Mouse (Mus musculus): ENCODE data around the gene Txndc2. TPM values are rescaled to one million over a fixed set of nuclear protein-coding genes. Genes with fewer than 3 reads are reported as not detected.
A peak's percentile ranks its signal among the peaks of the same experiment; 100 is the strongest.

Txndc2 gene
- polyA plus RNA-seq, 1 experiment from 2014 or later = 0.24 TPM

DNA sequence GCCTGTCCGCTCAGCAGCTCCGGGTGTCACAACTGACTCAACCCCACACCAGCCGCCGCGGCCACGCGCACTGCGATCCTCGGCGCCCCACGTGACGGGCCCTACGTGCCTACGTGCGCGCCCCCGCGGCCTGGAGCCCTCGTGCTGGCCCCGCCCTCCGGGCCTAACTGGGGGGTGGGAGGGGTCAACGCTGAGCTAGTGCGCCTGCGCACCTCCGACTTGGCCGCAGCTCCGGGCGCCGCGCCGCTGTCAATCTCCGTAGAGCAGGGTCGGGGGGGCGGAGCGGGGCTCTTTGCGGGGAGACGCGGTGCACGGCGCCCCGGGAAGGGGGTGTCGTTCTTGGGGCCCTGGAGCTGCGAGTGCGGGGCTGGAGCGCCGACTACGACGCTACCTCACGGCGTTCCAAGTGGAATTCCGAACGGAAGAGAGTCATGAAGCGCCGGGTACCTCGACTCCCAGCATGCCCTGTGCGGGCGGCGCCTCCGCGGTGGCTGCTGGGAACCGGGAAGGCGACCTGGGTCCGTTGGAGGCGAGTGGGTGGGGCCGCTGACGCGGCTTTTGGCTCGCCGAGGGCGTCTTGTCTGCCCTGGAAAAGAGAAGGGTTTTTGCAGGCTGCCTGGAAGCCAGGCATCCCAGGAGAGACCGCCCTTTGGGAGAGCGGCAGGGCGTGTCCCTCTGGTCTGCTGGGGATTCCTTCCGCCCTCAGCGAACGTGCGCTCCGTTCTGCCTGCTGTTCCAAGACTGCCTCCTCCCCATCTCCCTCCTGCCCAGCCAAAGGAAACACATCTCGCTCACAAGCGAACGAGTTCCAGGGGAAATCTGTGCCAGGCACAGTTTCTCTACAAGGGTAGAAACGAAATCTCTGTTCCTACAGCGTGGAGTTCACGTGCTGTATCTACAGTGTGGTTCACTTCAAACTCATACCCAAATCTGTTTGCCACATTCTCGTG, 28.2 kb downstream of the Txndc2 start, which contains the start of gene Vapa:
Gene Vapa, minus strand, starts transcription at position 93 of the 950 bp plus-strand sequence.
- Histone ChIP-seq H3K36me3 (ENCODE audit: control insufficient read depth, insufficient read depth, low read length) (no peaks in the 10 kb centered on the region), H3K4me3 (ENCODE audit: low read depth, low read length) (peak within 1 kb of the TSS; percentile 98), H3K27ac (ENCODE audit: low read depth, low read length) (peak within 1 kb of the TSS; percentile 97), H3K4me2 (ENCODE audit: low read depth, low read length, severe bottlenecking) (peak within 1 kb of the TSS; percentile 62), H3K9me3 (ENCODE audit: control insufficient read depth, low read length) (no peaks in the 10 kb centered on the region), H3K4me1 (replicated peaks; ENCODE audit: control insufficient read depth, insufficient read depth, low read length) (no peaks in the 10 kb centered on the region; the same call in 1 of the 2 replicates), H3K9ac (ENCODE audit: low read length) (peak within 1 kb of the TSS; percentile 96), H3K27me3 (ENCODE audit: control insufficient read depth, insufficient read depth, low read length) (no peaks in the 10 kb centered on the region)
- under 1% methylated on average over 69 of the region's 85 CpGs for WGBS
- ATAC-seq (replicated peaks; ENCODE audit: low FRiP score) (peak; percentile 93), DNase-seq (ENCODE audit: low spot score) (peak; percentile 99)

DNA sequence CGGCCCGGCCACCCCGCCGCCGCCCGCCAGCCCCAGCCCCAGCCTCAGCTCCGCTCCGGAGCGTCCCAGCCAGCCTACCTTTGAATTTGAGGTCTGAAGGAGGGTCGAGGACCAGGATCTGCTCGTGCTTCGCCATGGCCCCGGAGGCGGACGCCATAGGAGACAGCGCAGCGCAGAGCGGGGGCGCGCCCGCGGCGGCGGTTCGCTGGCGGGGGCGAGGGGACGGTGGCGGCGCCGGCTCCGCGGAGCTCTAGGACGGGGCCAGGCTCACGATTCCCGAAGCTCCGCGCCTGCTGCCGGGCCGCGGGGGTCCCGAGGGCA, 28.9 kb downstream of the Txndc2 start:
- Histone ChIP-seq H3K27ac (ENCODE audit: low read depth, low read length) (peak overlapping the region; percentile 97), H3K9me3 (ENCODE audit: control insufficient read depth, low read length) (no peaks in the 10 kb centered on the region), H3K4me3 (ENCODE audit: low read depth, low read length) (peak overlapping the region; percentile 98), H3K27me3 (ENCODE audit: control insufficient read depth, insufficient read depth, low read length) (no peaks in the 10 kb centered on the region), H3K9ac (ENCODE audit: low read length) (peak overlapping the region; percentile 96), H3K4me2 (ENCODE audit: low read depth, low read length, severe bottlenecking) (peak overlapping the region; percentile 21; the same call in 1 of the 2 replicates), H3K36me3 (ENCODE audit: control insufficient read depth, insufficient read depth, low read length) (no peaks in the 10 kb centered on the region), H3K4me1 (replicated peaks; ENCODE audit: control insufficient read depth, insufficient read depth, low read length) (peaks cover 3% of the 10 kb centered on the region; the same call in 1 of the 2 replicates)
- ATAC-seq (replicated peaks; ENCODE audit: low FRiP score) (peak; percentile 72), DNase-seq (ENCODE audit: low spot score) (no peak)
- 1% methylated on average over 28 of the region's 42 CpGs for WGBS

DNA sequence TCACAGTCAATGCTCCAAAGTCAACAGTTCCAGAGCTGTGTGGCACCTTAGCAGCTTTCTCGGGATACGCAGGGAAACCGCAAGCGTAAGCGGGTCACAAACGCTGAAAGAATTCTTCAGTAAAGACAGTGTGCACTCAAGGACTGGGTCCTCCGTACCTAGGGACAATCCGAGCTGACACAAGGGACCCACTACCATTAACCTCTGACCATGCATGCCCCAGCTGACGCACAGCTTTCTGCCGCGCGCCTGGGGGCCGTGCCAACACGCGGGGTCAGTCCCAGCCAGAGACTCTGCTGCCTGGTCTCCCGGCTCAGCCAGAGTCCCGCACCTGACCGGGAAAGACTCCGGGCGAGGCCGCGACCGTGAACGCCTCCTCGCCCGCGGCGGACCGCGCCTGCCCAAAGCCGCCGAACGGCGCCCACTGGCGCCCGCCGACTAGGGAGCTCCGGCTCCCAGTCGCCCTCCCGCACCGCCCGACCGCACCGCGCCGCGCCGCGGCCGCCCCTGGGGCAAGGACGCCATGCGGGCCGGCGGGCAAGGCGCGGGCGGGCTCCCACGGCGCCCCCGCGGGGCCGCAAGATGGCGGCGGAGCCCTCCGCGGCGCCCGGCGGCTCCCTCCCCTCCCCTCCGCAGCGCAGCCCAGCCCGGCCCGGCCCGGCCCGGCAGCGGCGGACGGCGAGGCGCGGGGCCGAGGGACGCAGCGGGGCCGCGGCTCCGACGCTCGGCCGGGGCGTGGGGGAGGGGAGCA, 29.4 kb downstream of the Txndc2 start:
- DNase-seq (ENCODE audit: low spot score) (peak; percentile 80), ATAC-seq (replicated peaks; ENCODE audit: low FRiP score) (peak; percentile 56)
- Histone ChIP-seq H3K4me3 (ENCODE audit: low read depth, low read length) (peak overlapping the region; percentile 98), H3K9me3 (ENCODE audit: control insufficient read depth, low read length) (no peaks in the 10 kb centered on the region), H3K27ac (ENCODE audit: low read depth, low read length) (peak overlapping the region; percentile 97), H3K27me3 (ENCODE audit: control insufficient read depth, insufficient read depth, low read length) (no peaks in the 10 kb centered on the region), H3K4me2 (ENCODE audit: low read depth, low read length, severe bottlenecking) (peak overlapping the region; percentile 54), H3K4me1 (replicated peaks; ENCODE audit: control insufficient read depth, insufficient read depth, low read length) (peaks cover 6% of the 10 kb centered on the region; the same call in 1 of the 2 replicates), H3K36me3 (ENCODE audit: control insufficient read depth, insufficient read depth, low read length) (no peaks in the 10 kb centered on the region), H3K9ac (ENCODE audit: low read length) (peak overlapping the region; percentile 96)
- WGBS = under 1% methylated on average over 68 of the region's 91 CpGs

DNA sequence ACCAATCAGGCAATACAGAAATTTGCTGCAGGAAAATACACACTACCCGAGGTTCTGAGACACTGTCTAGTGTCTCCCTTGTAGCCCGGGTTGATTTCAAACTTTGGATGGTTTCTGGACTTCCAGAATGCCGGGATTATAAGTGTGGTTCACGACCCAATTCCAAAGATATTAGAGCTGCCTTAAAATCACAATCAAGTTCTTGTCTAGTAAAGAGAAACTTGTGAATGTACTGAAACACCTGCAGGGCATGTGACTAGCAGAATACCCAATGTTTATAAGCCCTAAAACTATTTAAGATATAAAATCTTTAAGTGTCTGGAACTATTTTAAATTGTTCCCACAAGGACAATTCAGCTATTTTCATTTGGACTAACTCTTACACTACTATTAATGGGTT, 30.2 kb downstream of the Txndc2 start:
- Histone ChIP-seq H3K9me3 (ENCODE audit: control insufficient read depth, low read length) (no peaks in the 10 kb centered on the region), H3K27me3 (ENCODE audit: control insufficient read depth, insufficient read depth, low read length) (no peaks in the 10 kb centered on the region), H3K36me3 (ENCODE audit: control insufficient read depth, insufficient read depth, low read length) (no peaks in the 10 kb centered on the region), H3K27ac (ENCODE audit: low read depth, low read length) (no peak overlapping the region), H3K4me2 (ENCODE audit: low read depth, low read length, severe bottlenecking) (peak overlapping the region; percentile 54), H3K4me3 (ENCODE audit: low read depth, low read length) (peak overlapping the region; percentile 98), H3K9ac (ENCODE audit: low read length) (peak overlapping the region; percentile 37), H3K4me1 (replicated peaks; ENCODE audit: control insufficient read depth, insufficient read depth, low read length) (peaks cover 6% of the 10 kb centered on the region; the same call in 1 of the 2 replicates)
- WGBS = 10% methylated on average over 4 of the region's 4 CpGs
- ATAC-seq (replicated peaks; ENCODE audit: low FRiP score) (no peak), DNase-seq (ENCODE audit: low spot score) (no peak)

DNA sequence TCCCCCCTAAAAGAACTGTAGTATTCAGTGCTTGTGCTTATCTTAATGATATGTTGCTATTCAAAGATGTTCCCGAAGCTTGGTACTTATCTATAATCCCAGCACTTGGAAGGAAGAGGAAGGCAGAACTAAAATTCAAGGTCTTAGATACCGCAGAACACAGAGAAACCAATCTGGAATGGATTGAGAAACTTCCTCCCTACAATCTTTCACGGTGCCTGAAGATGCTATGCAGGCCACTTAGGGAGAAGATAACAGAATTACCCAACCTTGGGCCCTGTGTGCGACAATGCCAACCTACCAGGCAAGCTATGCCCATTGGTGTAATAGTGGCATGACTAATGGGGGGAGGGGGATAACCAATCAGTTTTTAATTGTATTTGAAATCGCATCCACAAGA, 33.2 kb downstream of the Txndc2 start:
- Histone ChIP-seq H3K4me3 (ENCODE audit: low read depth, low read length) (no peak overlapping the region), H3K9me3 (ENCODE audit: control insufficient read depth, low read length) (no peaks in the 10 kb centered on the region), H3K9ac (ENCODE audit: low read length) (no peak overlapping the region), H3K4me2 (ENCODE audit: low read depth, low read length, severe bottlenecking) (no peak overlapping the region), H3K27me3 (ENCODE audit: control insufficient read depth, insufficient read depth, low read length) (no peaks in the 10 kb centered on the region), H3K4me1 (replicated peaks; ENCODE audit: control insufficient read depth, insufficient read depth, low read length) (peaks cover 6% of the 10 kb centered on the region; the same call in 1 of the 2 replicates), H3K36me3 (ENCODE audit: control insufficient read depth, insufficient read depth, low read length) (no peaks in the 10 kb centered on the region), H3K27ac (ENCODE audit: low read depth, low read length) (no peak overlapping the region)
- ATAC-seq (replicated peaks; ENCODE audit: low FRiP score) = no peak
- no peak for DNase-seq (ENCODE audit: low spot score)
- 85% methylated on average over 5 of the region's 5 CpGs for WGBS

DNA sequence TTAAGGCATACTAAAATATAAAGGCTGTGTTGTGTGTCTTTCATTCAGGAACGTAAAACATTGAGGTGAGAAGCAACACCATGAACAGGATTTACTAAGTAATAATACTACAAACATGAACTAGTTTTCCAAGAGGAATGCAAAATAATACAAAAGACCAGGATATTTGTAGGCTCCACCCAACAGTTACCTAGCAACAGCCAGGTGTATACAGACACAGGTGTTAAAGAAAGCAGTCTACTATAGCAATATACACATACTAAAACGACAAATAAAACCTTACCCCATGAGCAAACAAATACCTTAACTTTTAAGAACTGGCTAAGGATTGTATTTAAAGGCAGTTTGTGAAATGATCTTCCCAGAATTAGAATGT, 33.7 kb downstream of the Txndc2 start:
- Histone ChIP-seq H3K4me1 (replicated peaks; ENCODE audit: control insufficient read depth, insufficient read depth, low read length) (peaks cover 6% of the 10 kb centered on the region; the same call in 1 of the 2 replicates), H3K9me3 (ENCODE audit: control insufficient read depth, low read length) (no peaks in the 10 kb centered on the region), H3K36me3 (ENCODE audit: control insufficient read depth, insufficient read depth, low read length) (no peaks in the 10 kb centered on the region), H3K4me3 (ENCODE audit: low read depth, low read length) (no peak overlapping the region), H3K9ac (ENCODE audit: low read length) (no peak overlapping the region), H3K27ac (ENCODE audit: low read depth, low read length) (no peak overlapping the region), H3K27me3 (ENCODE audit: control insufficient read depth, insufficient read depth, low read length) (no peaks in the 10 kb centered on the region), H3K4me2 (ENCODE audit: low read depth, low read length, severe bottlenecking) (no peak overlapping the region)
- WGBS = 85% methylated on average over 2 of the region's 2 CpGs
- DNase-seq (ENCODE audit: low spot score) = no peak
- ATAC-seq (replicated peaks; ENCODE audit: low FRiP score) = no peak

DNA sequence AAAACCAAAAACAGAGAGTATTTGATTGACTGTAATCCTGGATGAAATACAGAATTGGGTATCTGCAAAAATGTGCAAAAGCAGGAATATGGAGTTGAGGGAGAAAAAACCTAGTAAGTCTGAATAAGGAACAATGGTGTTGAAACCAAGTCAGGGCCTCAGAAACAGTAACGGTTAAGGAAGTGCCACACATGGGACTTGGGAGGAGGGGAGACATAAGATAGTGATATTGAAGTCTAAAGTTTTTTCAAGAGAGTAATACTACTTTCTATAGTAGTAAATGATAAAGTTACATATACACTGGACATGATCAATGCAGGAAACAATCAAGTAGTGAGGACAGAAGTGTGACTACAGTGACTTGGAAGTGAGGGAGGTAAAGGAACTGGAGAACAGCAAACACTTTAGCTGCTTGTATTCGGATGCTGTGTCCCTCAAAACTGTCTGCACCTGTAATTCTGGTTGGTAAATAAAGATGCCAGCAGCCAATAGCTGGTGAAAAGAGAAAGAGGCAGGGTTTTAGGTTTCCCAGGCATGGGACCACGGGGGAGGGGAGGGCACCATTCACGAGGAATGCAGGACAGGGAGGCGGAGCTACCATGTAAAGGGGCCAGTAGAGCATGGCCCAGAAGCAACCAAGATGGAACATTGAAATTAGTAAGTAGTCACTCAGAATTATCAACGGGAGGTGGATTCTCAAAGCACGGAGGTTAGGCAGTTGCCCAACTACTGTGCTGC, 34.2 kb downstream of the Txndc2 start:
- H3K4me2 ChIP-seq (ENCODE audit: low read depth, low read length, severe bottlenecking) = no peak overlapping the region
- no peaks in the 10 kb centered on the region for H3K36me3 ChIP-seq (ENCODE audit: control insufficient read depth, insufficient read depth, low read length)
- 53% methylated on average over 7 of the region's 7 CpGs for WGBS
- peaks cover 6% of the 10 kb centered on the region; the same call in 1 of the 2 replicates for H3K4me1 ChIP-seq (replicated peaks; ENCODE audit: control insufficient read depth, insufficient read depth, low read length)
- H3K9me3 ChIP-seq (ENCODE audit: control insufficient read depth, low read length) = no peaks in the 10 kb centered on the region
- ATAC-seq (replicated peaks; ENCODE audit: low FRiP score) (no peak), DNase-seq (ENCODE audit: low spot score) (no peak)
- H3K27ac ChIP-seq (ENCODE audit: low read depth, low read length) = no peak overlapping the region
- no peak overlapping the region for H3K4me3 ChIP-seq (ENCODE audit: low read depth, low read length)
- no peak overlapping the region for H3K9ac ChIP-seq (ENCODE audit: low read length)
- H3K27me3 ChIP-seq (ENCODE audit: control insufficient read depth, insufficient read depth, low read length) = no peaks in the 10 kb centered on the region

DNA sequence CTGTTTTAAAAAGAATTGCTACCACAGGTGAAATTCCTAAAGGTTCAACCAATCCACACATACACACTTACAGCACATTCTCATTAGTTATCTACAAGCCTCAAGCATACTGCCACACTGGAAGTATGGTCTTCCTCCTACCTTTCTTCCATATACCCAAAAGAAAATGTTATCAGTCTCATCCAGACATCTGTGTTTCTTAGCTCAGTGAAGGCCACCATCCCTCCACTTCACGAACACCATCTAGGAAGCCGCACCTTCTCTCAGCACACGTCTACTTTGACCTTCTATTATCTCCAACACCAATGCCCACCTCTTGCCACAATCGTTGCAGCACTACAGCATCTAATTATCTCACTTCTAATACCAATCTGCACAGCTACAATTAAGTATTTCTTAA, 36.0 kb downstream of the Txndc2 start:
- no peak for DNase-seq (ENCODE audit: low spot score)
- ATAC-seq (replicated peaks; ENCODE audit: low FRiP score) = no peak
- H3K4me1 ChIP-seq (replicated peaks; ENCODE audit: control insufficient read depth, insufficient read depth, low read length) = peaks cover 6% of the 10 kb centered on the region; the same call in 1 of the 2 replicates
- H3K36me3 ChIP-seq (ENCODE audit: control insufficient read depth, insufficient read depth, low read length) = no peaks in the 10 kb centered on the region
- H3K9me3 ChIP-seq (ENCODE audit: control insufficient read depth, low read length) = no peaks in the 10 kb centered on the region
- no peak overlapping the region for H3K4me3 ChIP-seq (ENCODE audit: low read depth, low read length)
- no peaks in the 10 kb centered on the region for H3K27me3 ChIP-seq (ENCODE audit: control insufficient read depth, insufficient read depth, low read length)
- H3K9ac ChIP-seq (ENCODE audit: low read length) = no peak overlapping the region
- WGBS = 81% methylated on average over 4 of the region's 4 CpGs
- H3K4me2 ChIP-seq (ENCODE audit: low read depth, low read length, severe bottlenecking) = no peak overlapping the region
- no peak overlapping the region for H3K27ac ChIP-seq (ENCODE audit: low read depth, low read length)
